Mouse (Mus musculus): ENCODE measurements at regions not wholly inside any gene's neighbourhood (a gene's known extent, or its start where the extent isn't known, plus 50 kb on each side); places are given as distances from the start of the nearest gene placed in this dataset.
A peak's percentile ranks its signal among the peaks of the same experiment; 100 is the strongest.

- H3K4me1 ChIP-seq (ENCODE audit: control insufficient read depth in 1 of 2, insufficient read depth in 2 of 2, low read length in 2 of 2): no peaks in the 10 kb centered on the region
- no peak for DNase-seq (ENCODE audit: low read depth, low spot score)
- no peak overlapping the region for H3K4me3 ChIP-seq (ENCODE audit: control insufficient read depth in 1 of 2, insufficient read depth in 1 of 2, low read depth in 2 of 2, low read length in 2 of 2)
- H3K27me3 ChIP-seq (ENCODE audit: control insufficient read depth in 1 of 2, insufficient read depth in 2 of 2, low read length in 2 of 2): no peaks in the 10 kb centered on the region
- no peaks in the 10 kb centered on the region for H3K9me3 ChIP-seq (replicated peaks; ENCODE audit: insufficient read depth, low read length)
- H3K27ac ChIP-seq (ENCODE audit: control insufficient read depth, low read depth, low read length): no peak overlapping the region
- H3K36me3 ChIP-seq (ENCODE audit: control insufficient read depth in 1 of 2, insufficient read depth in 2 of 2, low read length in 2 of 2): no peaks in the 10 kb centered on the region
- H3K79me2 ChIP-seq (ENCODE audit: control insufficient read depth, insufficient read depth, low read length, poor library complexity): no peaks in the 10 kb centered on the region
- TF ChIP-seq KAT2A (conservative IDR thresholded peaks at IDR 0.05; ENCODE audit: low read depth, low read length): no peak
- no peak for TF ChIP-seq ZNF384 (IDR thresholded peaks at IDR 0.05; ENCODE audit: low read depth, low read length)
- no peak for TF ChIP-seq UBTF (IDR thresholded peaks at IDR 0.05; ENCODE audit: borderline replicate concordance, insufficient read depth, low read depth, low read length)
- no peak for TF ChIP-seq ZC3H11A (IDR thresholded peaks at IDR 0.05; ENCODE audit: low read depth, low read length)
- TF ChIP-seq GABPA (IDR thresholded peaks at IDR 0.05; ENCODE audit: low read depth, low read length): no peak
- TF ChIP-seq GATA1 (IDR thresholded peaks at IDR 0.05; ENCODE audit: low read depth, low read length): no peak
- no peak for TF ChIP-seq POLR2AphosphoS5 (IDR thresholded peaks at IDR 0.05; ENCODE audit: borderline replicate concordance, low read depth, low read length)
- H3K9ac ChIP-seq (ENCODE audit: control insufficient read depth, low read depth, low read length, poor library complexity, severe bottlenecking): no peak overlapping the region
These were observed 145.6 kb upstream of the Mocs2 start for GRCm38 (mm10) chr13:114672411-114672810.

GRCm38 (mm10) chr13:114679703-114680378, 138.2 kb upstream of the Mocs2 start:
- no peak for DNase-seq (ENCODE audit: low read depth, low spot score)
- H3K9me3 ChIP-seq (replicated peaks; ENCODE audit: insufficient read depth, low read length): no peaks in the 10 kb centered on the region
- TF ChIP-seq GATA1 (IDR thresholded peaks at IDR 0.05; ENCODE audit: low read depth, low read length): 0 out of 2 replicates have a peak, but pooled peaks have one; percentile 30
- TF ChIP-seq RCOR1 (IDR thresholded peaks at IDR 0.05; ENCODE audit: low read depth, low read length): no peak
- no peak for TF ChIP-seq POLR2A (IDR thresholded peaks at IDR 0.05; ENCODE audit: control insufficient read depth in 1 of 2, insufficient read depth in 1 of 2, low read depth in 1 of 2, low read length in 2 of 2, poor library complexity in 1 of 2)
- peak; percentile 57; the same call in 1 of the 2 replicates for TF ChIP-seq ETS1 (IDR thresholded peaks at IDR 0.05; ENCODE audit: low read depth, low read length)
- no peak for TF ChIP-seq HCFC1 (IDR thresholded peaks at IDR 0.05; ENCODE audit: low read depth, low read length)
- TF ChIP-seq BHLHE40 (IDR thresholded peaks at IDR 0.05; ENCODE audit: borderline replicate concordance, low read depth, low read length): no peak
- no peak for TF ChIP-seq JUND (IDR thresholded peaks at IDR 0.05; ENCODE audit: low read depth, low read length)
- 0 out of 4 replicates have a peak, but pooled peaks of 1 of the 2 experiments have one; percentile 19 for TF ChIP-seq EP300 (IDR thresholded peaks at IDR 0.05; ENCODE audit: low read depth in 1 of 2, low read length in 2 of 2)
- no peak for TF ChIP-seq E2F4 (IDR thresholded peaks at IDR 0.05; ENCODE audit: borderline replicate concordance, low read depth, low read length)
- no peak for TF ChIP-seq TBP (IDR thresholded peaks at IDR 0.05; ENCODE audit: low read depth, low read length)
- no peaks in the 10 kb centered on the region for H3K27me3 ChIP-seq (ENCODE audit: control insufficient read depth in 1 of 2, insufficient read depth in 2 of 2, low read length in 2 of 2)
- no peak overlapping the region for H3K4me3 ChIP-seq (ENCODE audit: control insufficient read depth in 1 of 2, insufficient read depth in 1 of 2, low read depth in 2 of 2, low read length in 2 of 2)
- H3K9ac ChIP-seq (ENCODE audit: control insufficient read depth, low read depth, low read length, poor library complexity, severe bottlenecking): no peak overlapping the region
- no peak overlapping the region for H3K27ac ChIP-seq (ENCODE audit: control insufficient read depth, low read depth, low read length)
- peaks cover 0 to 7% of the 10 kb centered on the region in 2 experiments; a peak in 2 of 4 replicates for H3K36me3 ChIP-seq (ENCODE audit: control insufficient read depth in 1 of 2, insufficient read depth in 2 of 2, low read length in 2 of 2)
- H3K79me2 ChIP-seq (ENCODE audit: control insufficient read depth, insufficient read depth, low read length, poor library complexity): no peaks in the 10 kb centered on the region
- peaks cover 0 to 15% of the 10 kb centered on the region in 2 experiments; a peak in 3 of 4 replicates for H3K4me1 ChIP-seq (ENCODE audit: control insufficient read depth in 1 of 2, insufficient read depth in 2 of 2, low read length in 2 of 2)

Data from MEL (cell line).